In the genomic region with DNA sequence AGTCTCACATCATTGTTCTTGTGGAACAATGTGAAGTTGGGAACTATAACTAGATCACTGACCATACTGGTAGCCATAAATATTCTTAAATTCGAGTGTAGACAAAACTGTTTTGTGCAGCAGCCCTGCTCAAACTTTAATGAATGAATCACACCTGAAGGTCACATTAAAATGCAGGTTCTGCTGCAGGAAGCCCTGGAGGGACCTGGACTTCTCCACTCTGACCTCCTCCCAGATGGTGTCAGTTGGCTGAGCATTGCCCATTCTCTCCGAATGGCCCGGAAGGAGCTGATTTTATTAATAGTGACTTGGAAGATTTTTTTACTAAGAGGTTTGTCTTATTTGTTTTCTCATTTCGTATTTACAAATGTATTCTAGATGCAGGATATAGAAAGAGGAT, we compare ENCODE assay signal across 19 mouse cellular contexts.
"Had no signal": no experiment of that assay in that cellular context is flagged by ENCODE, and none has a peak within 500 bp of the region (broad histone marks: within the 10 kb centered on the region; RNA-seq: fewer than 3 reads in every experiment).

No protein-coding gene starts in this region.

- H3K36me3 ChIP-seq: midbrain, embryonic 10.5 days; midbrain, embryonic 12.5 days; neural tube, embryonic 13.5 days; neural tube, embryonic 15.5 days had no signal

- DNase-seq: lung, adult 18-20 months; lung, embryonic 14.5 days; lung, postnatal 10 days; lung, postnatal 4 days; midbrain, embryonic 14.5 days; retina, postnatal 1 day; right cerebral cortex, adult 18-20 months; right cerebral cortex, postnatal 25 days; right cerebral cortex, postnatal 4 days; spleen, adult 18-20 months; thymus, adult 18-20 months; thymus, postnatal 14 days; thymus, postnatal 36 days had no signal

- H3K27me3 ChIP-seq: midbrain, embryonic 12.5 days; neural tube, embryonic 13.5 days; neural tube, embryonic 15.5 days had no signal

- H3K27ac ChIP-seq: midbrain, embryonic 10.5 days; midbrain, embryonic 12.5 days; neural tube, embryonic 13.5 days; neural tube, embryonic 15.5 days had no signal

- H3K4me1 ChIP-seq: neural tube, embryonic 13.5 days; neural tube, embryonic 15.5 days had no signal

- H3K9ac ChIP-seq: lung, embryonic 14.5 days; midbrain, embryonic 12.5 days; neural tube, embryonic 13.5 days; neural tube, embryonic 15.5 days had no signal

- H3K4me3 ChIP-seq: midbrain, embryonic 10.5 days; midbrain, embryonic 12.5 days; myocyte; neural tube, embryonic 13.5 days; neural tube, embryonic 15.5 days had no signal

- H3K9me3 ChIP-seq: midbrain, embryonic 10.5 days; midbrain, embryonic 12.5 days; neural tube, embryonic 13.5 days; neural tube, embryonic 15.5 days had no signal

- ATAC-seq: midbrain, embryonic 16.5 days had no signal

- H3K4me2 ChIP-seq: lung, embryonic 14.5 days; midbrain, embryonic 12.5 days; neural tube, embryonic 13.5 days; neural tube, embryonic 15.5 days had no signal
